Mouse (Mus musculus) left cerebral cortex, postnatal 4 days (tissue): ENCODE results near the gene Gstm6. TPM values are rescaled to one million over a fixed set of nuclear protein-coding genes. Genes with fewer than 3 reads are reported as not detected.
"Not testable (repeated sequence)": the region's sequence is repeated elsewhere in the genome, so short reads cannot be mapped to it uniquely, and the experiment has no call there.

ENCODE experiments used
- DNase-seq: peaks from one replicate; pipeline ENCODE4 v3.0.0-alpha.2; 2022
- intact Hi-C: fragments of 180-260 bp; cut with DNase I; formaldehyde crosslinking; loops from one replicate; pipeline ENCODE4 v1.15.1; 2025
- total RNA-seq, 2 experiments: library from RNA; stranded (reverse); gene quantifications; 2 replicates each; pipeline ENCODE4 v1.2.3; 2021

Gene Gstm6
- 1 to 10 TPM; 4.9 to 5.3 TPM for total RNA-seq

- peak; percentile 32 for DNase-seq
- intact Hi-C loops, result no loop called here
Observed at GRCm38 (mm10) chr3:107943239-107943990, at the start of gene Gstm6. Gene Gstm6, minus strand, starts transcription at chr3:107943749.

- intact Hi-C loops, result no loop called here
- no peak for DNase-seq
Observed at GRCm38 (mm10) chr3:107986041-107986562, 42.6 kb upstream of the Gstm6 start, which contains the start of gene Gstm2. Gene Gstm2, minus strand, starts transcription at chr3:107986453.

GRCm38 (mm10) chr3:107985141-107985540 lies 41.6 kb upstream of the Gstm6 start:
- DNase-seq, intact Hi-C loops: not testable (repeated sequence)

GRCm38 (mm10) chr3:107984471-107984870 lies 40.9 kb upstream of the Gstm6 start:
- intact Hi-C loops, result no loop called here
- no peak for DNase-seq

- no peak for DNase-seq
- intact Hi-C loops, result no loop called here
Observed at GRCm38 (mm10) chr3:107983771-107984170, 40.2 kb upstream of the Gstm6 start.

GRCm38 (mm10) chr3:107982726-107983125 lies 39.2 kb upstream of the Gstm6 start:
- DNase-seq, result no peak
- intact Hi-C loops, result no loop called here

GRCm38 (mm10) chr3:107981261-107981660 lies 37.7 kb upstream of the Gstm6 start:
- intact Hi-C loops, result no loop called here
- DNase-seq, result no peak

- no peak for DNase-seq
- intact Hi-C loops, result no loop called here
Observed at GRCm38 (mm10) chr3:107977691-107978090, 34.1 kb upstream of the Gstm6 start.

- DNase-seq, result no peak
- intact Hi-C loops, result no loop called here
Observed at GRCm38 (mm10) chr3:107974237-107974636, 30.7 kb upstream of the Gstm6 start.

GRCm38 (mm10) chr3:107972070-107972469 lies 28.5 kb upstream of the Gstm6 start:
- intact Hi-C loops, result no loop called here
- DNase-seq, result no peak

GRCm38 (mm10) chr3:107971101-107971500 lies 27.6 kb upstream of the Gstm6 start:
- DNase-seq, intact Hi-C loops: not testable (repeated sequence)

GRCm38 (mm10) chr3:107968724-107969395 lies 25.3 kb upstream of the Gstm6 start, which contains the start of gene Gstm3:
Gene Gstm3, minus strand, starts transcription at chr3:107969283.
- intact Hi-C loops, result no loop called here
- no peak for DNase-seq

- intact Hi-C loops, result no loop called here
- no peak for DNase-seq
Observed at GRCm38 (mm10) chr3:107966631-107967030, 23.1 kb upstream of the Gstm6 start.

GRCm38 (mm10) chr3:107965592-107965991 lies 22.0 kb upstream of the Gstm6 start:
- intact Hi-C loops, result no loop called here
- DNase-seq, result no peak

- intact Hi-C loops, result no loop called here
- no peak for DNase-seq
Observed at GRCm38 (mm10) chr3:107964656-107965308, 21.2 kb upstream of the Gstm6 start.

- DNase-seq, result no peak
Observed at GRCm38 (mm10) chr3:107964026-107964425, 20.5 kb upstream of the Gstm6 start.

GRCm38 (mm10) chr3:107955260-107955659 lies 11.7 kb upstream of the Gstm6 start:
- intact Hi-C loops, DNase-seq: not testable (repeated sequence)

More at GRCm38 (mm10) chr3:107964026-107964425, 20.5 kb upstream of the Gstm6 start:
- intact Hi-C loops, result no loop called here

GRCm38 (mm10) chr3:107953906-107954305 lies 10.4 kb upstream of the Gstm6 start:
- no peak for DNase-seq
- intact Hi-C loops, result no loop called here

GRCm38 (mm10) chr3:107953328-107953755 lies 9.8 kb upstream of the Gstm6 start:
- peak; percentile 88 for DNase-seq
- intact Hi-C loops, result no loop called here

GRCm38 (mm10) chr3:107950531-107950930 lies 7.0 kb upstream of the Gstm6 start:
- intact Hi-C loops, result no loop called here
- no peak for DNase-seq

- intact Hi-C loops, DNase-seq: not testable (repeated sequence)
Observed at GRCm38 (mm10) chr3:107949461-107949860, 5.9 kb upstream of the Gstm6 start.
